Mouse (Mus musculus) bone marrow macrophage, adult 2 months (primary cell): ENCODE data around the gene Arrdc5.

Experiments
- CTCF ChIP-seq: IDR thresholded peaks from 2 replicates; pipeline ENCODE4 v1.5.1; 2012; ENCODE audit warnings: low read depth, mild to moderate bottlenecking, low read length, moderate library complexity
- POLR2A ChIP-seq: IDR thresholded peaks from 2 replicates; pipeline ENCODE4 v1.6.1; 2012; ENCODE audit warnings: mild to moderate bottlenecking, low read depth, low read length, borderline replicate concordance

DNA sequence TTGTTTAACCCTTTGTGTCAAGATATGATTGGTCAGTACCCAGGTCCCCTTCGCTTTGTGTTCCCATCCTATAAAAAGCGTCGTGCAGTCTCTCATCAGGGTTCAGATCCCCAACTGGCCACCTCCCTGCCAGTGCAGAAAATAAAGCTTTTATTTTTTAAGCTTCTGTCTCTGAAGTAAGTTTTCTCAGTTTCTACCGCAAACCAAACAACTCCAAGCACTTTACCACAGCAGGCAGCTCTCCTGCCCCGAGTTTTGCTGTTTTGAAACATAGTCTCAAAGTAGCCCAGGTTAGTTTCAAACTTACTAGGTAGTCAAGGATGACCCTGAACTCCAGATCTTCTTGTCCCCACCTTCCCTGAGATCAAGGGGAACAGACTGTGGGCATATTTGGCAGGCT, 21.7 kb downstream of the Arrdc5 start:
- TF ChIP-seq CTCF, result no peak
- TF ChIP-seq POLR2A, result no peak
